Mouse (Mus musculus) stomach, embryonic 15.5 days (tissue): Measurements from ENCODE around the gene Prps2. TPM values are rescaled to one million over a fixed set of nuclear protein-coding genes. Genes with fewer than 3 reads are reported as not detected.
"Not testable (repeated sequence)": the region's sequence is repeated elsewhere in the genome, so short reads cannot be mapped to it uniquely, and the experiment has no call there.

Source experiments
- ATAC-seq: fragments of 200-750 bp; cut with Nextera tagmentation; 2 replicates; pipeline ENCODE4 v1.8.0; 2017; ENCODE audit warnings: low read depth, moderate number of reproducible peaks, moderate TSS enrichment; ENCODE audit not compliant: insufficient read depth, low FRiP score
- H3K27ac ChIP-seq: fragments of 300-500 bp; sonication (generic); 2 replicates; pipeline ENCODE4 v1.5.1; 2015; ENCODE audit warnings: mild to moderate bottlenecking, inconsistent platforms
- H3K27me3 ChIP-seq: fragments of 300-500 bp; sonication (generic); replicated peaks from 2 replicates; pipeline ENCODE4 v1.6.1; 2015; ENCODE audit warnings: inconsistent platforms
- H3K36me3 ChIP-seq: fragments of 300-500 bp; sonication (generic); 2 replicates; pipeline ENCODE4 v1.6.1; 2015; ENCODE audit warnings: inconsistent platforms
- H3K4me1 ChIP-seq: fragments of 300-500 bp; sonication (generic); 2 replicates; pipeline ENCODE4 v1.6.1; 2015; ENCODE audit warnings: inconsistent platforms
- H3K4me2 ChIP-seq: fragments of 300-500 bp; sonication (generic); 2 replicates; pipeline ENCODE4 v1.6.1; 2015; ENCODE audit warnings: mild to moderate bottlenecking, inconsistent platforms
- H3K4me3 ChIP-seq: fragments of 300-500 bp; sonication (generic); replicated peaks from 2 replicates; pipeline ENCODE4 v1.5.1; 2015; ENCODE audit warnings: inconsistent platforms
- H3K9ac ChIP-seq: fragments of 300-500 bp; sonication (generic); 2 replicates; pipeline ENCODE4 v1.6.1; 2015; ENCODE audit warnings: inconsistent platforms
- H3K9me3 ChIP-seq: fragments of 300-500 bp; sonication (generic); 2 replicates; pipeline ENCODE4 v1.6.1; 2016; ENCODE audit warnings: inconsistent platforms
- WGBS: fragments of 180-500 bp; shearing (Covaris S2); methylation state at CpG from one replicate; pipeline ENCODE4 v1.1.7; 2015; 5-methylcytosine and 5-hydroxymethylcytosine counted together
- polyA plus RNA-seq: library from polyadenylated mRNA; unstranded; fragments of >200 nt; fragmentation: Nextera tagmentation; extraction: Ambion mirVana; gene quantifications from 2 replicates; pipeline ENCODE4 v1.2.1, GENCODE M21; 2015

Prps2 gene
- polyA plus RNA-seq, result 29.7 and 35.4 TPM in 2 replicates

DNA sequence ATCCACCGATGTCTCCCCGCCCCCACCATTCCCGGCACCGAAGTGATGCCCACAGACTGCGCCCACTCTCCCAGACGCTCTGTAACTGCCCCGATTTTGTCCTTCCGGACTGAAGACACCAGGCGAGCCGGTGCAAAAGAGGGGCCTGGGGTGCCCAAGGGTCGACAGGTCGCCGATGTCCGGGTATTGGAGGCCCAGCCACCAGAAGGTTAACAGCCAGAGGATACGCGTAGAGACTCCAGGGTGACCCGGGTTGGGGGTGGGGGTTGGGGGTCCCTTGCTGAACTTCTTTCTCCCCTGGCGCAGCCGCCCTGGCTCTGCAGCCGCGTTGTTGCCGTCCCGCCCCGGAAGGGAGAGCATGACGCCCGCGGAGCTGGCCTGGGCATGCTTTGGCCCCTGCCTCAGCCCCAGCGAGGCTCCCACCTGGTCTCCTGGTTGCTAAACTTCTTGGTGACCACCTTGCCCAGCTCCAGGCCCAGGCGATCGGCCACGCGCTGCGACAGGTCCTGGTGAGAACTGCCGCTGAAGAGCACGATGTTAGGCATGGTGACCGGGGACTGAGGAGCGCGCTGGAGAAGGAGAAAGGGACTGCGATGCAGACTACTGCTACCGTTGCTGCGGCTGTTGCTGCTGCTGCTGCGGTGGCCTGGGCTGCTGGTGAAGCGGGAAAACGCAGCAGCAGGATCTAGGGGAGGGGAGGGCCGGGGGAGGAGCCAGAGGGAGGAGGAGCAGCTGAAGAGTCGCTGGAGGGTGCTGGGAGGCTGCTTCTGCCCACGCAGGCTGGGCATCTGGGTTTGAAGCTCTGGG is at the start of gene Prps2:
Prps2 (minus strand) TSS at position 703 of the 807 bp plus-strand sequence.
- H3K27me3 ChIP-seq, result no peaks in the 10 kb centered on the region
- no peaks in the 10 kb centered on the region for H3K9me3 ChIP-seq
- 0 out of 2 replicates have a peak within 1 kb of the TSS, but pooled peaks have one; percentile 57 for H3K27ac ChIP-seq
- peak within 1 kb of the TSS; percentile 60 for H3K9ac ChIP-seq
- WGBS, result 21% methylated on average over 44 of the region's 47 CpGs
- peak within 1 kb of the TSS; percentile 63 for H3K4me2 ChIP-seq
- ATAC-seq, result peak; percentile 89
- H3K4me1 ChIP-seq, result no peaks in the 10 kb centered on the region
- peak within 1 kb of the TSS; percentile 58 for H3K4me3 ChIP-seq
- H3K36me3 ChIP-seq, result no peaks in the 10 kb centered on the region

DNA sequence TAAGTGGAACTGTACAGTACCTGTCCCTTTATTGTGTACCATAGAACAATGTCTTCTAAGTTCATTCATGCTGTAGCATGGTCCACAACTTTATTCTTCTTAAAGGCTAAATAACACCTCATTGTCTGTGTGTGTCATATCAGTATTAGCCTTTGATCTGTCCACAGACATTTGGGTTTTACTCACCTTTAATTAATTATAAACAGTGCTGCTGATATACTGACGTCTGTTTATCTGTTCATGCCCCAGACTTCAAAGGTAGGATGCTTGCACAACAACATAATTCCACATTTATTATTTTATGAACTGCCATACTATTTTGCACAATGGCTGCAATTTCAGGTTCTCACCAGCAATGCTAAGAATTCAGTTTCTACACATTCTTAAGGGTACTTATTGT is 35.1 kb upstream of the Prps2 start:
- Histone ChIP-seq H3K9ac (no peak overlapping the region), H3K4me1 (no peaks in the 10 kb centered on the region), H3K4me2 (no peak overlapping the region), H3K4me3 (no peak overlapping the region), H3K27ac (no peak overlapping the region), H3K9me3 (no peaks in the 10 kb centered on the region), H3K27me3 (no peaks in the 10 kb centered on the region), H3K36me3 (no peaks in the 10 kb centered on the region)
- ATAC-seq, result no peak
- WGBS, result 39% methylated on average over 1 of the region's 1 CpGs

- Histone ChIP-seq H3K4me1 (no peaks in the 10 kb centered on the region), H3K9ac (no peak overlapping the region), H3K4me2 (no peak overlapping the region), H3K27me3 (no peaks in the 10 kb centered on the region), H3K27ac (no peak overlapping the region), H3K9me3 (no peaks in the 10 kb centered on the region), H3K36me3 (no peaks in the 10 kb centered on the region), H3K4me3 (no peak overlapping the region)
- whole genome bisulfite sequencing, result 37% methylated on average over 3 of the region's 3 CpGs
- no peak; the same call in 1 of the 2 replicates for ATAC-seq
Observed at GRCm38 (mm10) chrX:167394940-167395339, 12.4 kb upstream of the Prps2 start.

GRCm38 (mm10) chrX:167386647-167387046 is 4.1 kb upstream of the Prps2 start:
- Histone ChIP-seq H3K36me3 (no peaks in the 10 kb centered on the region), H3K4me3 (no peak overlapping the region), H3K4me1 (no peaks in the 10 kb centered on the region), H3K27me3 (no peaks in the 10 kb centered on the region), H3K9me3 (no peaks in the 10 kb centered on the region), H3K27ac (no peak overlapping the region), H3K4me2 (no peak overlapping the region), H3K9ac (no peak overlapping the region)
- 23% methylated on average over 1 of the region's 1 CpGs for WGBS
- no peak for ATAC-seq

GRCm38 (mm10) chrX:167382854-167383186 is 271 bp upstream of the Prps2 start:
- H3K9me3 ChIP-seq, result no peaks in the 10 kb centered on the region
- peak overlapping the region; percentile 58 for H3K4me3 ChIP-seq
- no peaks in the 10 kb centered on the region for H3K36me3 ChIP-seq
- no peaks in the 10 kb centered on the region for H3K4me1 ChIP-seq
- peak overlapping the region; percentile 63 for H3K4me2 ChIP-seq
- peak; percentile 73; the same call in 1 of the 2 replicates for ATAC-seq
- H3K27ac ChIP-seq, result 0 out of 2 replicates have a peak overlapping the region, but pooled peaks have one; percentile 57
- no peak overlapping the region for H3K9ac ChIP-seq
- 43% methylated on average over 7 of the region's 7 CpGs for WGBS
- H3K27me3 ChIP-seq, result no peaks in the 10 kb centered on the region

DNA sequence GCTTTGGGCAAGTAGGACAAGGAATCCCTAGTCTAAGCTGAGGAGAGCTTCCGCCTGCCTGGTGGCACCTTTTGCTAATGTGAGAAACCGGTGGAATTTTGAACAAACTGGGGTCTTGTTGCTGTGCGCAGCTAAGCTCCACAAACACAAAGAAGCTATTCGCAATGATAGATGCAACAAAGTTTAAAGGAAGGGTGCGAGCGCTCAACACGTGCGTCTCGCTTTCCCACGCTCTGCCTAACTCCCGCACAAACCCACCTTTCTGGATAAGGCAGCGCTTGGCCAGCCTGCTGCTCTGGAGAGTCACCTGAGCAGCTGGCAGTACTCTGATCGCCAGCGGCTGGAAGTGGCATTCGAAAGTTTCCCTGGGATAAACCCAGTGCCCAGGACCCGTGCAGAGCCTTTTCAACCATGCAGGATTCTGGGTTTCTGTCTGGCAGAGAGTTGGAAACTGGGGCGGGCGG is 934 bp downstream of the Prps2 start:
- no peaks in the 10 kb centered on the region for H3K4me1 ChIP-seq
- H3K9ac ChIP-seq, result peak overlapping the region; percentile 60; the same call in 1 of the 2 replicates
- ATAC-seq, result peak; percentile 12; the same call in 1 of the 2 replicates
- H3K27ac ChIP-seq, result no peak overlapping the region
- no peaks in the 10 kb centered on the region for H3K27me3 ChIP-seq
- H3K4me3 ChIP-seq, result peak overlapping the region; percentile 58
- H3K4me2 ChIP-seq, result peak overlapping the region; percentile 63
- no peaks in the 10 kb centered on the region for H3K36me3 ChIP-seq
- H3K9me3 ChIP-seq, result no peaks in the 10 kb centered on the region
- 26% methylated on average over 18 of the region's 18 CpGs for WGBS

DNA sequence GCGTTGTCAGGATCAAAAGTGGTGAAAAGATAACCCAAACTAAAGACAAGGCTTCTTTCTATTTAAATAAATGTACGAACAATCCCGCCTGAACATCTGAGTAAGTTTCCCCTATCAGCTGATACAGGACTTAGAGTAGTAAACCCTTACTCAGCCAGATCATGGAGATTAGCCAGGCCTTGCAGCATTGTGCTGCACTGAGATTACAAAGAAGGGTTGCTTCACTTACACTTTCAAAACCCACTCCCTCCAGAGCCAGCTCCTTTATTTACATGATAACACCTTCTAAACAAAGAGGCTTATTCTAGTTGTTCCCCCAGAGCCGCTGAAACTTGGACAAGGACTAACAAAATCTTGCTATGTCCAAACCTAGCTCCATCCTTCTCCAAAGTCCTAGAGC is 2.5 kb downstream of the Prps2 start:
- no peak overlapping the region for H3K9ac ChIP-seq
- H3K36me3 ChIP-seq, result no peaks in the 10 kb centered on the region
- no peaks in the 10 kb centered on the region for H3K27me3 ChIP-seq
- H3K4me3 ChIP-seq, result no peak overlapping the region
- ATAC-seq, result no peak
- no peaks in the 10 kb centered on the region for H3K9me3 ChIP-seq
- no peak overlapping the region for H3K4me2 ChIP-seq
- WGBS, result 60% methylated on average over 4 of the region's 4 CpGs
- H3K4me1 ChIP-seq, result no peaks in the 10 kb centered on the region
- no peak overlapping the region for H3K27ac ChIP-seq

DNA sequence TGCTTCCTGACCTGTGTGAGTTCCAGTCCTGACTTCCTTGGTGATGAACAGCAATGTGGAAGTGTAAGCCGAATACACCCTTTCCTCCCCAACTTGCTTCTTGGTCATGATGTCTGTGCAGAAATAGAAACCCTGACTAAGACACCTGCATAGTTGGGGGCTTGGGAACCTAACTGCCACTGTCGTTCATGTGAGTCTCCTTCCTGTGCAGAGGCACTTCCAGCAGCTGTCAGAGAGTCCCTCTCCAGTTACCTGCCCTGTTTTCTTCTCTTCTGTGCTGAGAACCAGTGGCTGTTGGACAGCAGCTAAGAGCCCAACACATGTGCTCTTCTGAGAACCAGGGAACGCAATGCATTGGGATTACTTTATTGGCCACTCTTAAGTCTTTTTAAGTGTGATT is 21.3 kb downstream of the Prps2 start:
- WGBS, result 86% methylated on average over 3 of the region's 3 CpGs
- H3K27ac ChIP-seq, result not testable (repeated sequence)

GRCm38 (mm10) chrX:167359704-167360103 is 22.8 kb downstream of the Prps2 start:
- H3K27me3 ChIP-seq, result 0 out of 2 replicates have a peak, but pooled peaks cover 3% of the 10 kb centered on the region
- H3K4me2 ChIP-seq, result no peak overlapping the region
- H3K27ac ChIP-seq, result no peak overlapping the region
- no peak for ATAC-seq
- H3K9ac ChIP-seq, result no peak overlapping the region
- H3K9me3 ChIP-seq, result no peaks in the 10 kb centered on the region
- H3K4me3 ChIP-seq, result no peak overlapping the region
- H3K36me3 ChIP-seq, result no peaks in the 10 kb centered on the region
- 84% methylated on average over 7 of the region's 7 CpGs for WGBS
- H3K4me1 ChIP-seq, result no peaks in the 10 kb centered on the region

More for the DNA sequence above, 21.3 kb downstream of the Prps2 start:
- not testable (repeated sequence) for H3K9ac ChIP-seq, ATAC-seq, H3K27me3 ChIP-seq, H3K4me1 ChIP-seq, H3K36me3 ChIP-seq, H3K4me3 ChIP-seq, H3K9me3 ChIP-seq, H3K4me2 ChIP-seq

DNA sequence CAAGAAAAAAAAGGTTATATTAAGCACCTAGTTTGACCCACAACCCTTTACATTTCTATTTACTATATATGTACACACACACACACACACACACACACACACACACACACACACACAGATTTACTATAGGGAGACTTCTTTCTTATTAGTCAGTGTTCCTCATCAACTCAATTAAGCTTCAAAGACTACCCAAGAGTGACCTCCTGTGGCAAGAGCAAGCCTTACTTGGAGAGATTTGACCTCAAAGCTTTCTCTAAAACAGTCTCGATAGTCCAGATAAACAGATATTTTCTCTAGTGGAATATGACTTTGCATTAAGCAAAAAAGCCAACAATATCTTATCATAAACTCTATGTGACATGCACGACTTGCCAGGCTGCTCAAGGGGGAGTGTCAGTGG is 25.1 kb downstream of the Prps2 start:
- no peaks in the 10 kb centered on the region for H3K36me3 ChIP-seq
- WGBS, result 59% methylated on average over 2 of the region's 2 CpGs
- no peak for ATAC-seq
- 0 out of 2 replicates have a peak, but pooled peaks cover 3% of the 10 kb centered on the region for H3K27me3 ChIP-seq
- H3K27ac ChIP-seq, result no peak overlapping the region
- H3K9me3 ChIP-seq, result no peaks in the 10 kb centered on the region
- no peak overlapping the region for H3K9ac ChIP-seq
- H3K4me1 ChIP-seq, result no peaks in the 10 kb centered on the region
- no peak overlapping the region for H3K4me2 ChIP-seq
- H3K4me3 ChIP-seq, result no peak overlapping the region

DNA sequence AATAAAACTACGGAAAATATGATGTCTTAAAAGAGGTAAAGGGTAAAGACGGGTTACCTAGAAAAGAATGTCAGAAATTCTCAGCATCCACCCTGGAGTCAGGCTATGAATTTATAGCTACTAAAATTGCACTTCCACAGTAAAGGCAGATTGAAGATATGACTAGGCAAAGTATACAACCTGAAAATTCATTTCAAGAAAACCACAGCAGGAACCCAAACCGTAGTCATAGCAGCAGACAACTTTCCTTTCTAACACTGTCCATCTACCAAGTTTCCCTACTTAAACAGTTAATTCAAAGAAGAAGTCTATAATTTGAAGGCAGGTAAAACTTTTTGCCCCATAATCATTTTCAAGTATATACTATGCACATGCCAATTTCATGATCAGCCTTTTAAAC is 26.6 kb downstream of the Prps2 start:
- no peaks in the 10 kb centered on the region for H3K36me3 ChIP-seq
- H3K9ac ChIP-seq, result no peak overlapping the region
- H3K4me2 ChIP-seq, result no peak overlapping the region
- H3K4me3 ChIP-seq, result no peak overlapping the region
- no peaks in the 10 kb centered on the region for H3K9me3 ChIP-seq
- H3K27ac ChIP-seq, result no peak overlapping the region
- WGBS, result 86% methylated on average over 3 of the region's 3 CpGs
- H3K4me1 ChIP-seq, result no peaks in the 10 kb centered on the region
- H3K27me3 ChIP-seq, result 0 out of 2 replicates have a peak, but pooled peaks cover 3% of the 10 kb centered on the region
- ATAC-seq, result no peak

DNA sequence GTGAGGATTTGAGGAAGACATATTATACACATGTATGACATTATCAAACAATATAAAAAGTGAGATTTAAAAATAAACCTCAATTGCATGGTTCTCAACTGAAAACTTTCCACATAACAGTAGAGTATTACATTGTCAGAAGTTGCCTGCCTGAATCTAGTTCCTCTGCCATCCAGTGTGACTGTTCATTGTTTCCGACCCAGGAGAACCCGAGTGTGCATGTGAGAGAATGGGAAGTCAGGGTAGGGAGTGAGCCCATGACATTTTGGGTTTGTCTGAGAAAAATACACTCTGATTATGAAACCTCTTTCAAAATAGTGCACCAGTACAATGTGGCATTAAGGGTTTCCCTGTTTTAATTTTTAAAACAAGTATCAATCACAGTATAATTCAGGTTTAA is 28.9 kb downstream of the Prps2 start:
- 84% methylated on average over 2 of the region's 2 CpGs for WGBS

More for the DNA sequence above, 28.9 kb downstream of the Prps2 start:
- Histone ChIP-seq H3K4me3 (no peak overlapping the region), H3K9me3 (no peaks in the 10 kb centered on the region), H3K27me3 (no peaks in the 10 kb centered on the region), H3K4me1 (no peaks in the 10 kb centered on the region), H3K36me3 (no peaks in the 10 kb centered on the region), H3K27ac (no peak overlapping the region), H3K4me2 (no peak overlapping the region), H3K9ac (no peak overlapping the region)
- ATAC-seq, result no peak
